Mouse (Mus musculus) testis, adult 2 months (tissue): ENCODE data around the gene Dpm1. TPM values are rescaled to one million over a fixed set of nuclear protein-coding genes. Genes with fewer than 3 reads are reported as not detected.

Experiments used
- H3K27ac ChIP-seq: fragments of 200-500 bp; 2 replicates; pipeline ENCODE4 v1.5.1; 2012; ENCODE audit warnings: low read depth, low read length; ENCODE audit not compliant: control insufficient read depth, insufficient read depth
- H3K27me3 ChIP-seq: fragments of 200-500 bp; 2 replicates; pipeline ENCODE4 v1.6.1; 2012; ENCODE audit warnings: mild to moderate bottlenecking, low read length, moderate library complexity; ENCODE audit not compliant: control insufficient read depth, insufficient read depth
- H3K36me3 ChIP-seq: fragments of 200-500 bp; 2 replicates; pipeline ENCODE4 v1.6.1; 2012; ENCODE audit warnings: mild to moderate bottlenecking, low read length; ENCODE audit not compliant: control insufficient read depth, insufficient read depth
- H3K4me1 ChIP-seq: fragments of 200-500 bp; 2 replicates; pipeline ENCODE4 v1.6.1; 2012; ENCODE audit warnings: low read length; ENCODE audit not compliant: control insufficient read depth, insufficient read depth
- H3K4me3 ChIP-seq: fragments of 200-500 bp; 2 replicates; pipeline ENCODE4 v1.5.1; 2012; ENCODE audit warnings: low read depth, mild to moderate bottlenecking, low read length, moderate library complexity, mixed read lengths; ENCODE audit not compliant: control insufficient read depth
- CTCF ChIP-seq: fragments of 200-500 bp; IDR thresholded peaks from 2 replicates; pipeline ENCODE4 v1.5.1; 2012; ENCODE audit warnings: low read depth, mild to moderate bottlenecking, inconsistent platforms, low read length, moderate library complexity; ENCODE audit not compliant: control insufficient read depth, insufficient read depth, insufficient replicate concordance
- POLR2A ChIP-seq: fragments of 200-500 bp; IDR thresholded peaks from 2 replicates; pipeline ENCODE4 v1.6.1; 2012; ENCODE audit warnings: low read depth, mild to moderate bottlenecking, inconsistent platforms, low read length, moderate library complexity; ENCODE audit not compliant: control insufficient read depth
- polyA plus RNA-seq: library from polyadenylated mRNA; depleted of rRNA; stranded (reverse); fragments of >200 nt; gene quantifications from 2 replicates; pipeline ENCODE4 v1.2.3, GENCODE M21; 2012

Gene Dpm1
- polyA plus RNA-seq, 1 experiment, result 30.2 TPM

GRCm38 (mm10) chr2:168243278-168243677 lies 12.9 kb upstream of the Dpm1 start:
- Histone ChIP-seq H3K27me3 (no peaks in the 10 kb centered on the region), H3K36me3 (no peaks in the 10 kb centered on the region), H3K4me1 (no peaks in the 10 kb centered on the region), H3K27ac (no peak overlapping the region), H3K4me3 (no peak overlapping the region)
- no peak for TF ChIP-seq CTCF
- TF ChIP-seq POLR2A, result no peak

- H3K27ac ChIP-seq, result no peak overlapping the region
- H3K36me3 ChIP-seq, result no peaks in the 10 kb centered on the region
- no peaks in the 10 kb centered on the region for H3K4me1 ChIP-seq
- TF ChIP-seq POLR2A, result no peak
- no peak for TF ChIP-seq CTCF
- no peak overlapping the region for H3K4me3 ChIP-seq
- no peaks in the 10 kb centered on the region for H3K27me3 ChIP-seq
Observed at GRCm38 (mm10) chr2:168242841-168243240, 12.4 kb upstream of the Dpm1 start.

GRCm38 (mm10) chr2:168238335-168238734 lies 7.9 kb upstream of the Dpm1 start:
- TF ChIP-seq POLR2A, result no peak
- TF ChIP-seq CTCF, result no peak
- H3K27ac ChIP-seq, result no peak overlapping the region
- no peaks in the 10 kb centered on the region for H3K27me3 ChIP-seq

GRCm38 (mm10) chr2:168233286-168233685 lies 2.9 kb upstream of the Dpm1 start:
- Histone ChIP-seq H3K36me3 (no peaks in the 10 kb centered on the region), H3K4me3 (no peak overlapping the region), H3K27me3 (no peaks in the 10 kb centered on the region), H3K4me1 (peaks cover 8% of the 10 kb centered on the region), H3K27ac (no peak overlapping the region)
- TF ChIP-seq POLR2A (no peak), CTCF (no peak)

More at GRCm38 (mm10) chr2:168238335-168238734, 7.9 kb upstream of the Dpm1 start:
- Histone ChIP-seq H3K4me3 (no peak overlapping the region), H3K36me3 (no peaks in the 10 kb centered on the region), H3K4me1 (no peaks in the 10 kb centered on the region)

GRCm38 (mm10) chr2:168231471-168231829 lies 1.1 kb upstream of the Dpm1 start:
- Histone ChIP-seq H3K4me1 (peaks cover 8% of the 10 kb centered on the region), H3K27ac (peak overlapping the region; percentile 97), H3K27me3 (no peaks in the 10 kb centered on the region), H3K36me3 (no peaks in the 10 kb centered on the region; the same call in 1 of the 2 replicates), H3K4me3 (peak overlapping the region; percentile 98)
- TF ChIP-seq POLR2A, result no peak
- no peak for TF ChIP-seq CTCF

GRCm38 (mm10) chr2:168230773-168231470 lies 531 bp upstream of the Dpm1 start:
- H3K36me3 ChIP-seq, result no peaks in the 10 kb centered on the region; the same call in 1 of the 2 replicates
- peak overlapping the region; percentile 98 for H3K4me3 ChIP-seq
- TF ChIP-seq POLR2A, result peak; percentile 47
- no peak for TF ChIP-seq CTCF
- no peaks in the 10 kb centered on the region for H3K27me3 ChIP-seq
- H3K4me1 ChIP-seq, result peaks cover 8% of the 10 kb centered on the region
- H3K27ac ChIP-seq, result peak overlapping the region; percentile 97

GRCm38 (mm10) chr2:168229116-168230025 lies 1.0 kb downstream of the Dpm1 start:
- no peaks in the 10 kb centered on the region for H3K27me3 ChIP-seq
- peaks cover 8% of the 10 kb centered on the region for H3K4me1 ChIP-seq
- H3K27ac ChIP-seq, result peak overlapping the region; percentile 97
- no peaks in the 10 kb centered on the region; the same call in 1 of the 2 replicates for H3K36me3 ChIP-seq
- peak overlapping the region; percentile 98 for H3K4me3 ChIP-seq
- TF ChIP-seq CTCF (no peak), POLR2A (no peak)
